Mouse (Mus musculus) hindbrain, postnatal 0 days (tissue): ENCODE data around the gene Dpp6. TPM values are rescaled to one million over a fixed set of nuclear protein-coding genes. Genes with fewer than 3 reads are reported as not detected.

Experiments used
- ATAC-seq: fragments of 200-750 bp; cut with Nextera tagmentation; 2 replicates; pipeline ENCODE4 v1.8.0; 2017; ENCODE audit warnings: mild to moderate bottlenecking, moderate TSS enrichment, moderate library complexity
- DNase-seq: peaks from one replicate; pipeline ENCODE4 v3.0.0-alpha.2; 2015; ENCODE audit warnings: low spot score
- H3K27ac ChIP-seq: fragments of 300-500 bp; sonication (generic); 2 replicates; pipeline ENCODE4 v1.5.1; 2014; ENCODE audit warnings: mild to moderate bottlenecking
- H3K27me3 ChIP-seq: fragments of 300-500 bp; sonication (generic); 2 replicates; pipeline ENCODE4 v1.6.1; 2014; ENCODE audit warnings: low read length, mixed read lengths; ENCODE audit not compliant: insufficient read depth
- H3K36me3 ChIP-seq: fragments of 300-500 bp; sonication (generic); 2 replicates; pipeline ENCODE4 v1.6.1; 2014; ENCODE audit warnings: low read length, mixed read lengths; ENCODE audit not compliant: insufficient read depth
- H3K4me1 ChIP-seq: fragments of 300-500 bp; sonication (generic); 2 replicates; pipeline ENCODE4 v1.6.1; 2014; ENCODE audit warnings: antibody characterized with exemption, low read length, mixed read lengths; ENCODE audit not compliant: insufficient read depth
- H3K4me2 ChIP-seq: fragments of 300-500 bp; sonication (generic); 2 replicates; pipeline ENCODE4 v1.6.1; 2014; ENCODE audit warnings: low read depth, mild to moderate bottlenecking, low read length, moderate library complexity, mixed read lengths
- H3K4me3 ChIP-seq: fragments of 300-500 bp; sonication (generic); 2 replicates; pipeline ENCODE4 v1.5.1; 2014; ENCODE audit warnings: low read length
- H3K9ac ChIP-seq: fragments of 300-500 bp; sonication (generic); replicated peaks from 2 replicates; pipeline ENCODE4 v1.6.1; 2014; ENCODE audit warnings: mild to moderate bottlenecking, low read length, moderate library complexity, mixed read lengths
- H3K9me3 ChIP-seq: fragments of 300-500 bp; sonication (generic); 2 replicates; pipeline ENCODE4 v1.6.1; 2016; ENCODE audit warnings: low read length, mixed read lengths
- CTCF ChIP-seq: IDR thresholded peaks from 2 replicates; pipeline ENCODE4 v1.5.1; 2016; ENCODE audit warnings: antibody characterized with exemption, control low read depth, low read depth
- WGBS: fragments of 180-500 bp; shearing (Covaris S2); extraction: QIAGEN DNeasy Blood & Tissue Kit; methylation state at CpG from one replicate; pipeline ENCODE4 v1.1.7; 2014; 5-methylcytosine and 5-hydroxymethylcytosine counted together
- polyA plus RNA-seq: library from polyadenylated mRNA; unstranded; fragments of >200 nt; fragmentation: Nextera tagmentation; extraction: Ambion mirVana; gene quantifications from 2 replicates; pipeline ENCODE4 v1.2.1, GENCODE M21; 2015
- total RNA-seq: library from RNA; depleted of rRNA; stranded (reverse); fragments of >200 nt; gene quantifications from 2 replicates; pipeline ENCODE4 v1.2.3, GENCODE M21; 2014

The Dpp6 gene
- total and polyA plus RNA-seq, 2 experiments from 2014 or later: 81.1 to 154 TPM

DNA sequence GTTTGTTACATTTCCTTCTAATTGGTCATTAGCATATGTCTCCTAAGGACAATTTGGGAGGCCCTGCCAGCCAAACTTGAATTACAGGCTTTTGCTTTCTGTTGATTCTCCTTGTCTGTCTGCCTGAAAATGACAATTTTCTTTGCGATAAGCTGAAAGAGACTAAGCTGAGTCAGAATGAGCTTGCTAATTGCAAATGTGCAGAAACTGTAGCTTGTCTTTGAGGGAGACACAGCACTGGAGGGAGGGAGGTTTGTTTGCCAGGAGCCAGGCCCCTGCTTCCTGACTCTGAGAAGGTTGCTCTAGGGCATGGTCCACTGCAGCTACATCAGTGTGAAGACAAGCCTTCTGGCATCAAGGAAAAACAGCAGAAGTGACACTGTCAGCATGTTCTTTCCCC, 70.5 kb downstream of the Dpp6 start:
- no peak overlapping the region for H3K27ac ChIP-seq
- DNase-seq (no peak), ATAC-seq (no peak)
- H3K36me3 ChIP-seq: no peaks in the 10 kb centered on the region
- peaks cover 3% of the 10 kb centered on the region; the same call in 1 of the 2 replicates for H3K9me3 ChIP-seq
- WGBS: 61% methylated on average over 1 of the region's 1 CpGs
- no peak overlapping the region for H3K9ac ChIP-seq
- no peak overlapping the region for H3K4me3 ChIP-seq
- no peaks in the 10 kb centered on the region for H3K27me3 ChIP-seq
- no peak overlapping the region for H3K4me2 ChIP-seq
- TF ChIP-seq CTCF: no peak
- no peaks in the 10 kb centered on the region for H3K4me1 ChIP-seq

DNA sequence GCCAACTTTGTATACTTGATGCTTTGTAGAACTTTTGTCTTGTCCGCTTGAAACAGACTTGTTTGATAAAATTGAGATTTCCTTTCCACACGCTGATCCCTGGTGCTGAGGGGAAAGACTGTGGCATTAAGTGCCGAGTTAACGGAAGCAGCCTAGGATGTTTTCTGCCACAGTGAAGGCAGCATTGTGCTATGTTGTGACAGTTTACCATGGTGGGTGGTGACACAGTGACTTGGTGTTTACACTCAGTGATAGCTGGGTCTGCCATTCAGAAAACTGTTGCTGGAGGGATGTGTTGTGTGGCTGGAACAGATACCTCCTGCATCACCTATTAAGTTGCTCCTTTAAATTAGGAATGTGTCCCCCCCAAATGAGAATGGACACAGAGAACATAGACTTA, 71.1 kb downstream of the Dpp6 start:
- DNase-seq: no peak
- no peaks in the 10 kb centered on the region for H3K4me1 ChIP-seq
- no peaks in the 10 kb centered on the region for H3K36me3 ChIP-seq
- H3K4me2 ChIP-seq: no peak overlapping the region
- TF ChIP-seq CTCF: no peak
- no peak overlapping the region for H3K9ac ChIP-seq
- no peak overlapping the region for H3K4me3 ChIP-seq
- no peak for ATAC-seq
- no peak overlapping the region for H3K27ac ChIP-seq
- H3K9me3 ChIP-seq: peaks cover 3% of the 10 kb centered on the region; the same call in 1 of the 2 replicates
- no peaks in the 10 kb centered on the region for H3K27me3 ChIP-seq
- WGBS: 88% methylated on average over 4 of the region's 4 CpGs

GRCm38 (mm10) chr5:26894346-26894745, 77.3 kb downstream of the Dpp6 start:
- Histone ChIP-seq H3K36me3 (no peaks in the 10 kb centered on the region), H3K4me1 (no peaks in the 10 kb centered on the region), H3K9ac (no peak overlapping the region), H3K27ac (no peak overlapping the region), H3K4me2 (no peak overlapping the region), H3K9me3 (no peaks in the 10 kb centered on the region), H3K4me3 (no peak overlapping the region), H3K27me3 (no peaks in the 10 kb centered on the region)
- WGBS: 29% methylated on average over 3 of the region's 3 CpGs
- ATAC-seq: no peak
- TF ChIP-seq CTCF: no peak
- no peak for DNase-seq

GRCm38 (mm10) chr5:26903786-26904185, 86.8 kb downstream of the Dpp6 start:
- peak overlapping the region; percentile 67; the same call in 1 of the 2 replicates for H3K27ac ChIP-seq
- H3K36me3 ChIP-seq: no peaks in the 10 kb centered on the region
- ATAC-seq (peak; percentile 65), DNase-seq (peak; percentile 73)
- no peaks in the 10 kb centered on the region for H3K9me3 ChIP-seq
- WGBS: 4% methylated on average over 9 of the region's 9 CpGs
- no peak overlapping the region for H3K9ac ChIP-seq
- no peaks in the 10 kb centered on the region for H3K27me3 ChIP-seq
- H3K4me2 ChIP-seq: peak overlapping the region; percentile 75
- peak; percentile 71 for TF ChIP-seq CTCF
- peaks cover 3% of the 10 kb centered on the region for H3K4me1 ChIP-seq
- peak overlapping the region; percentile 47 for H3K4me3 ChIP-seq

DNA sequence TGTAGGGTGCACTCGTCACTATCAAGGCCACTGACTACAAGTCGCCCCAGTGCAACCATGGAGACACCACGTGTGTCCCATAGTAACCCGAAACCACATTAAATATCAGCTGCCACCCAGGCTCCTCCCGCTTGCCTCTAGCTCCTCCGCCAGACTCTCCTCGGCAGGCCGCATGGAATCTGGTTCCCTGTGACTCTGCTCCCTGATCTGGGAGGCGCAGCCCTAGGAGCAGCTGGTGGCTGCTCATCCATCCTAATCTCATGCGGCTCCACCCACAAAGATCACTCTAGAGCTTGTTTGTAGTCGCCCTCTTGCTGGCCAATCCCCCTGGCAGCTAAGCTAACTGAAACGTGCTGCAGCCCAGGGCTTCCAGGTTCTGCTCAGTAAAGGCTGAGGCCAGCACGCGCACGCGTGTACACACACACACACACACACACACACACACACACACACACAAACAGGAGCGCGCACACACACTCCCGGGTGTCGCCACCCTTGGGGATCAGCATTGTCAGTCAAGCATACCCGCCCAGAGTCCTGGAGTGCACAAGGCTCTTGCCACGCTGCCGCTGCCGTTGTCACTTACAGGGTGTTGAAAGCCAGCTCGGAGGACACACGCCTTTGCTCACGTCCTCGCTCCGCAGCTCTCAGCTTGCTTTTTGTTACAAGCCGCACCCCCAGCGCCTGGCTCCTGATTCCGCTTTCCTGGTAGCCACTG, 87.5 kb downstream of the Dpp6 start:
- H3K9ac ChIP-seq: peak overlapping the region; percentile 51
- DNase-seq (peak; percentile 82), ATAC-seq (peak; percentile 92)
- H3K36me3 ChIP-seq: no peaks in the 10 kb centered on the region
- H3K9me3 ChIP-seq: no peaks in the 10 kb centered on the region
- WGBS: under 1% methylated on average over 31 of the region's 32 CpGs
- peak overlapping the region; percentile 75 for H3K4me2 ChIP-seq
- peaks cover 3% of the 10 kb centered on the region for H3K4me1 ChIP-seq
- H3K27ac ChIP-seq: peak overlapping the region; percentile 67
- no peaks in the 10 kb centered on the region for H3K27me3 ChIP-seq
- peak overlapping the region; percentile 47 for H3K4me3 ChIP-seq
- peak; percentile 6; the same call in 1 of the 2 replicates for TF ChIP-seq CTCF

DNA sequence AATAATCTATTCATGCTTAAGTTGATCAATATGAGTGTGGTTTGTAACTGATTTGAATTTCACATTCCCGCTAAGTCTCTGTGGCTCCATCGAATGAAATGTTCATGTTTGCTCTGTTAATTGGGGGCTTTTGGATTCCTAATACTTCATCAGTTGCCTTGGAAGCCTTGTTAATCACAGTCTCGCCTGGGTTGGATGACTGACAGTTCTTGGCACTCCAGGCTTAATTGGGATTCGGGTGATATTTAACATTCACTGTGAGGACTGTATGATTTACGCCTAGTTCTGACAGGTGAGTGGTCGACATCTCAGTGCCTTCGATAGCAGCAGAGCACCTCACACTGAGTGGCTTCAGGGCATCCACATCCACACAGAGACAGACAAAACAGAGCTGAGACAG, 90.1 kb downstream of the Dpp6 start:
- Histone ChIP-seq H3K9me3 (no peaks in the 10 kb centered on the region), H3K27me3 (no peaks in the 10 kb centered on the region), H3K9ac (no peak overlapping the region), H3K36me3 (no peaks in the 10 kb centered on the region), H3K27ac (no peak overlapping the region), H3K4me2 (peak overlapping the region; percentile 75), H3K4me3 (peak overlapping the region; percentile 47), H3K4me1 (peaks cover 3% of the 10 kb centered on the region)
- no peak for TF ChIP-seq CTCF
- ATAC-seq: no peak
- WGBS: 37% methylated on average over 7 of the region's 7 CpGs
- no peak for DNase-seq

DNA sequence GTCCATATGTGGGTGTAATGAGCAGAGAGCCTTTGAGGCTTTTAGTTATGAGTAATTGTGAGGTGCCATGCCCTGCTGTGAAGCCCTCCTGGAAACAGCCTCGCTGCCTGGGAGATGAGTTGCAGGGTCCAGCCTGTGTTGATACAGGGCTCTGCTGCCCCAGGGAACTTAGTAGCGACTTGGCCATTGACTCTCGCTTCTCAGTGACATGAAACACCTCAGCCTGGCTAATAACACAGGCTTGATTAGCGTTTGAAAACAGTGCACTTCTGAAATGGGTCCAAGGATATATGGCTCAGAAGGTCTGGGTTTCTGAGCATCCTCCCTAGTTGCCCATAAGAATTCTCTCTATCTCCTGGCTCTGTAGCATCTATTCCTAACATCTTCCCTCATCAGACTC, 91.6 kb downstream of the Dpp6 start:
- TF ChIP-seq CTCF: no peak
- Histone ChIP-seq H3K9me3 (no peaks in the 10 kb centered on the region), H3K27me3 (no peaks in the 10 kb centered on the region), H3K4me3 (no peak overlapping the region), H3K4me1 (peaks cover 3% of the 10 kb centered on the region), H3K27ac (no peak overlapping the region), H3K36me3 (no peaks in the 10 kb centered on the region), H3K4me2 (no peak overlapping the region), H3K9ac (no peak overlapping the region)
- WGBS: 58% methylated on average over 4 of the region's 4 CpGs
- DNase-seq (no peak), ATAC-seq (no peak)
